Mouse (Mus musculus) kidney, postnatal 25 days (tissue): Measurements from ENCODE around the gene Rnf223.

Experiments
- DNase-seq, 2 experiments: peaks; one replicate each; pipeline ENCODE4 v3.0.0; 2021; ENCODE audit warnings: mixed read lengths in 2 of 2

Gene Rnf223

DNA sequence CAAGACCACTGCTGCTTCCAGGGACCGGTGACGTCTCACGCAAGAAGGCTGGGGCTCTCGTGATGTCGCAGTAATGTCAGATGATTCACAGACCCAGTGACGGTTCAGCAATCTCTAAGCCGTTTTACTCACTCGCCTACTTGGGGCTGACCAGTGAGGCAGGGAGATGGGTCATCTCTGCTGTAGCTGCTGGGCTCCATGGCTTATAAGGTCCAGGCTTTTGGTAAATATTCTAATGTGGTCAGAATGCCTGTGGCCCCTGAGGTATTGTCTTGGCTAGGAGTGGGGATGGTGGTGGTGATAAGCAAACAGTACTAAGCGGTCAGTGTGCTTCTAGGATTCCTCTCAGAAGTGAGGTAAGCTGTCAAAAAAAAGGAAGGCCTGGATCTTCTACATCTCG lies 627 bp downstream of the Rnf223 start:
- DNase-seq = no peak

DNA sequence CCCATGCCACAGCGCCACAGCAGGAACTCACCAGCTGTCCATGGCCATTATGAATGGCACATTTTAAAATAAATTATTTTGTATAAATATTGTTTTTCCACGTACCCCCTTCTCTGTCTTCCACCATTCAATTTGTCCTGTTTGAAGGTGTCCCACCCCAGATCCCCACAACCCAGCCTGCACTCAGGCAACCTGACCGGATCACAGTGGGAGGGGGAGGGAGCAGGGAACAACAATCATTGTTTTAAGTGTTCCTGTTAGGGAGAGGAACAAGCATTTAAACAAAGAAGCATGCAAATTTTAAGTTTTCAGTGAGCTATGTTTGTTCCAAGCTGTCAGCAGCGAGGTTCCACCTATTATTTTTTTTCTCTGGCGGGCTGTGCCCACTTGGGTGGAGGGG lies 3.0 kb downstream of the Rnf223 start:
- DNase-seq = no peak

DNA sequence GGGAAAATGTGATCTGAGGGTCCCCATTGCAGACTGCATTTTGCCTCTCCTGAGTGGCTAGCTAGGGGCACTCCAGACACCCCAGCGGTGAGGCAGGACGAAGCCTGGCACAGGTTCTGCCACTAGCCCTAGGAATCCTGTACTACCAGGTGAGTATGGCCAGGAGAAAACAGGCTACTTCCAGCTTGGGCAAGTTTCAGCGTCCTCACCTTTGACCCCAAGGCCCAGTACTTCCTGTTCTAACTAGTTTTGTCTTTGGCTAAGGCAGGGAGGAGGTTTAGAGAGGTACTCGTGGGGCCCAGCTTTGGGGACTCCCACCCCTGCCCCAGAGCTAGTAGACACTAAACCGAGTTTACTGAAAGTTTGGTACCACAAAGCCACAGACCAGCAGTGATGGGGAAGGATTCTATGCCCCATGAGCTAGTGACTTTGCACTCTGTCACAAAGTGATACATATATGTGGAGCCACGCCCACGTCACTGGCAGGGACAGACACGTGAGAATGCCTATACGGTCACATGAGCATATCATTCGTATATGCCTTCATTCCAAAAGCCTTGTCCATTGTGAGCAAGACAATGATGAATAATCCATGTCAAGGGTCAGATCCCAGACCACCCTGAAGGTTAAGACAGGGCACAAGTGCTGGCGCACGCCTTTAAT lies 3.8 kb downstream of the Rnf223 start:
- DNase-seq = peak; percentile 13 to 56

DNA sequence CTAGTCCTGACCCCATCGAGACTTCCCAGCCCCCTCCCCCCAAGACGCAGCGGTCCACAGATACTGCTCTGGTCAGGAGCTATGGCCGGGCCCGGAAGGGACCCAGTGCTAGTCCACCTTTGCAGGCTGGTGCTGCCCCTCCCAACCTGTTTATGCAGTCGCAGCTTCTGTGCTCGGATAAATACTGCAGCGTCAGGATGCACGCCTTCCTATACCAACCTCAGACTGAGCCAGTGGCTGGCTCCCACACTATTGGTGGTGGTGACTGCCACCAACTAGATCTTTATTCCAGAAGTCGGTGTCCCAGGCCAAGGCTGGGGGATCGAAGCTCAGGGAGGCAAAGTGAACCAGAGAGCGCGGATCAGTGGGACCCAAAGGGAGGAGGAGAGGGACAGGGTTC lies 4.8 kb downstream of the Rnf223 start:
- DNase-seq = no peak

DNA sequence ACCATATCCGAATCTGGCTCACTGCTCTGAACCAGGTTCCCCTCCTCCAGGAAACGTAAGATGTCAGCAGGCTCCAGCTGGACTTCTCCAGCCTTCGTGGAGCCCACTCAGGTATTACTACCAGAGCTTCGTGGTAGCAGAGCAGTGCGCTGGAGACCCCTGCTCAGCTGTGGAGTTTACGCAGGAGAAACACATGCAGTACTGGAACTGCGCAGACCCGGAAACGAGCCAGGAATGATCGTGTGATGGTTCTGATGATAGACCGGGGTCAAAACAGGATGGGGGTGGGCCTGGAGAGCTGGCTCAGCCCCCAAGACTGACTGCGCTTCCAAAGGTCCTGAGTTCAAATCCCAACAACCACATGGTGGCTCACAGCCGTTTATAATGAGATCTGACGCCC lies 5.5 kb downstream of the Rnf223 start:
- DNase-seq = no peak

DNA sequence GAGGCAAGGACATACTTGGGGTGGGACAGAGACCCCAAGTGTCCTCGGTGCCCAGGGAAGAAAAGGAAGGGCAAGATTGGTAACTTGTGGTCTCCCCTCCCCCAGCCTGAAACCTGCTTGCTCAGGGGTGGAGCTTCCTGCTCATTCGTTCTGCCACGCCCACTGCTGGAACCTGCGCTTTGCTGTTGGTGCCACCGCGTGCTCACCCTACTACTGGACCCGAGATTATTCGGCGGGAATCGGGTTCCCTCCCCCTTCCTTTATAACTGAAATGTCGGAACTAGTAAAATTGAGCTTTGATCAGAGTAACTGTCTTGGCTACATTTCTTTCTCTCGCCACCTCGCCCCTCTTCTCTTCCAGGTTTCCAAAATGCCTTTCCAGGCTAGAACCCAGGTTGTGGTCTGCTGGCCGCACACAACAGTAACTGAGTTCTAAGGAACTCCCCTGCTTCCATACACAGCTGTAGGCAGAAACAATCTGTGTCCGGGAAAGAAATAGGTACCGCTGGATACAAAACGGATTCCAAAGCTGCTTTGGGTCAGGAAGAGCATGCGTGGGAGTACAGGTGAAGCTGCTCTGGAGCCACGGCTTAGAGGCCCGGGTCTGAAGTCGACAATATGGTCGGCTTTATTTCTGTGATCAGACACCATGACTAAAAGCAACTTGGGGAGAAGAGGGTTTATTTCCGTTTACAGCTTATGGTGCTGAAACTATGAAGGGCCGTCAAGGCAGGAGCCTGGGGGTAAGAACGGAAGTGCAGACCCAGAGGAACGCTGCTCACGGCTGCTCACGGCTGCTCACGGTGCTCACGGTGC lies 6.2 kb downstream of the Rnf223 start:
- no peak for DNase-seq

DNA sequence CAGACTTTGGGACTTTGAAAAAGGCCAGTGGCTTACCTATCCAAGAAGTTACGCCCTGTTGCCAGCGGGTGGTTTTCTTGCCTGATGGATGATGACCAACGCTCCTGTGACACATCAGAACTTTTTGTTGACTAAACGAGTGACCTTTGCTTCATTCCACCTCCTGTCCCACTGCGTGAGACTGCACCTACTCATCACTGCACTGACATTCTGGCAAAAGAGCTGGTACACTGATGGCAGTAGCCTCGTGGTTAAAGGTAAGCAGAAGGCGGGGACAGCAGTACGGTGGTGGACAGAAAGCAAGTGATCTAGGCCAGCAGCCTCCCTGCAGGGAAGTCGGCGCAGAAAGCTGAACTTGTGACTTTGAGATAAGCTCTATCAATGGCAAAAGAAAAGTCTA lies 20.6 kb downstream of the Rnf223 start:
- DNase-seq = peak in 1 of 2 experiments; percentile 30

DNA sequence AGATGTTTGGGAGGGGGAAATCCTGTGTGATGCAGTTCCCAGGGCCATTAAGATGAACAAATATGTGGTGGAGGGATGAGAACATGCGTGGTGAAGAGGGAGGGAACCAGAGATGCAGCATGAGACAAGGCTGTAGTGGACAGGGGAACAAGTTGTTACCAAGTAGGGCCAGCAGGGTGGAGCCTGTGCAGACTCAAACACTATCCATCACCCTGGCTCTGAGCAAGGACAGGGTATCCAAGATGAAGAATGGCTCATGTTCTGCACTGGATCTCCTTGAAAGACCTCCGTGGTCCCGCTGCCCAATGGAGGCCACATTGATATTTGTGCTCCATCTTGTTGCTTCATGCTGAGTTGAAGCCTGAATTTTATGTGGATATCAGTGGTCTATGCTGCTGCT lies 24.5 kb downstream of the Rnf223 start:
- DNase-seq = no peak

DNA sequence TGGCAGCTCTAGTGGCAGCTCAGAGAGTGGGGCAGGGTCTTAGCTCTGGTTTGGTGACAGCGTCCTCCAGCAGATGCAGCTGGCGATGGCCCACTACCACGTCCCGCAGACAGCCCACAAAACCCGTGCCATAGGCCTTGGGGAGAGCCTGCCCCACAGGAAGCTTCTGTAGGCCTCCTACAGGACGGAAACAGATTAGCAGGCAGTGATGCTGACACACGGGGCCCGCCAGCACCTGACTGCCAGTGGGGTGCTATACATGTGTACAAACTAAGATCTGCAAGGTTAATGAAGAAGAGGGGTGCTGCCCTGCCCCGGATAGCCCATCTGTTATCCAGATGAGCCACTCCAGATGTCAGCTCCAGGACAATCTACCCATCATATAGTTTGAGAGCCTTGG lies 36.2 kb downstream of the Rnf223 start:
- no peak for DNase-seq

DNA sequence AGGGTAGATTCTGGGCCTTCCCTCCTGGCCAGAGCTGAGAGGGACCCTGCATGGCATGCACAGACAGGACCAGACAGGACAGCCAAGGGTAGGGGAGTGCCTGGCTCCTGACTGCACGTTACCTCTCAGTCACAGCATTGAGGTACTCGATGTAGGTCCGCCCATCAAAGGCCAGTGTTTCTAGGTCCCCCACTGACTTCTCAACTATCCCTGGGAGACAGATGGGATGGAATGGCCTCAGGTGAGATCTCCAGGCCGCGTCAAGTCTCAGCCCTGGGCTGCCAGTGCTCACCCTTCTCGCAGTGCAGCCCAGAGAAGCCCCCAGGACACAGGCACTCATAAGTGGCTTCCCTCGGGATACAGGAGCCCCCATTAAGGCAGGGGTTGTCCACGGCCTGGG lies 38.3 kb downstream of the Rnf223 start:
- DNase-seq = no peak

DNA sequence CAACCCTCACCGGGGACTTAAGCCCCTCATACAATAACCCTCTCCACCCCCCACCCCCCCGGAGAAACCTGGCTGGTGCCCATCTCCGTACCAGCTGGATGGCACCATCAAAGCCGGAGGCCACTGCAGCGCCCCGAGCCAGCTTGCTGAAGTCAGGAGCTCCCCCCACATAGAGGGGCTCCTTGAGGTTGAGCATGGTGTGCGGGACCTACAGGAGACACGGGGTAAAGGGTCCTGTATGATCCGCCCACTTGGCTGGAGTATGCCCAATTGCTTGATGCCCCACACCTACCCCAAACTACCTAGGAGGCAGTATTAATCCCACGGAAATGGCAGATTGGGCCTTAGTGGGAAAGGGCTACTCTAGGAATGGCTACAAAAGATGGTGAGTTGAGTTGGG lies 38.8 kb downstream of the Rnf223 start:
- DNase-seq = no peak

DNA sequence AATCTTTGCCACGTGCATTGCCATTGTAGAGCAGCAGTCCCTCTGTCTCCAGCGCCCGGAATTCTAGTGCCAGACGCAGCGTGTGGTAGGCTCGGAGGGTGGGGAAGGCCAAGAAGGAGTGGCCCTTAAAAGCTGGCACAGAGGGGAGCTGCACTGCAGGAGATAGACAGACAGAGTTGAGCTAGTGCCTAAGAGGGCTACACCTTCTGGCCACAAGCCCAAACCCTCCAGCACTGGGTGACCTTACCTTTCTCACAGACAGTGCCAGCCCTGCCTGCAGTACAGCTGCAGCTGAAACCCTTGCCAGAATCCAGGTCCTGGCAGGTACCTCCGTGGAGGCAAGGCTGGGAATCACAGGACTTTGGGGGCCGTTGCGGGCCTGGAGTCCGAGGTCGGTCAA lies 41.5 kb downstream of the Rnf223 start:
- no peak for DNase-seq

DNA sequence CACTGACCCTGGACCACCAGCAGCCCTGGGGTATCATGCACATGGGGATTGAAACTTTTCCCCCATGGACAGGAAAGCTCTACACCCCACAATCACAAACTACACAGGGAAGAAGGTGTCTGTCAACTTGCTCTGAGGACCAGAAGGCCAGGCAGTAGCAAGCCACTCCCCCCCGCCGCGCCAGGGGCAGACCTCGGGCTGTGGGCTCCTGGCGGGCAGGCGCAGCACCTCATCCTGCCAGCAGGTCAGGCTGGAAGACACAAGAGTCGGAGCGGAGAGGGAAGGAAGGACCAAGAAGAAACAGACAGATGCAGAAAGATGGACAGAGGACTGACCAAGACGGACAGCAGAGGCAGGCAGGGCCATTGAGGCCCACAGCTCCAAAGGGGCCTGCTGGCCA lies 47.3 kb downstream of the Rnf223 start:
- no peak for DNase-seq
